Mouse (Mus musculus) kidney, postnatal 10 days (tissue): Measurements from ENCODE around the gene Smu1.
A peak's percentile ranks its signal among the peaks of the same experiment; 100 is the strongest.

ENCODE experiments used
- DNase-seq: peaks from one replicate; pipeline ENCODE4 v3.0.0; 2021; ENCODE audit warnings: mixed read lengths

The Smu1 gene

DNA sequence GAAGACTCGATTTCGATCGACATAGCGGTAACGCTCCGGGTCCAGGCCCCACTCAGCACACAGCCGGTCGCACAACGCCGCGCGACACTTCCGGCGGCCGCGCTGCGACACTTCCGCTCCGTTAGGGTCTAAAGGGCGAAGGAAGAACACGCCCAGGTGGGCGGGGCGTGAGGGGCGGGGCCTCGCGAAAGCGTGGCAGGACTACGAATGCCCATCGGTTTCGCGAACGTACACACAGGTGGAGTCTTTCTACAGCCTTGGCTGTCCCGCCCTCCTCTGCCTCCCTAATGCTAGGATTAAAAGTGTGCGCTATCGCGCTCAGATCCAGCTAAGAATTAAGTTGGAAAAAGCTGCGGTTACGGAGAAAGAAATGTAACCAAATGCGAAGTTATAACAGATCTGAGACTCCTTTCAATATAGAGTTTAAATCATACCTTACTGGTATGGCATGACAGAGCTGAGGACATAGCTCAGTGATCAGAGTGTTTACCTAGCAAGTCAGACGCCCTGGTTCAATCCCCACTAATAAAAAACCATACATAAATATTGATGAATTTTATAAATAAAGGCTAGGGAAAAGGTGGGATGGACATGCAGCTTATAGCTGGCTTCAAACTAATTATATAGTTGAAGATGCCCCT is at the start of gene Smu1:
Gene Smu1, minus strand, starts transcription at position 144 of the 641 bp plus-strand sequence.
- DNase-seq: peak; percentile 99

DNA sequence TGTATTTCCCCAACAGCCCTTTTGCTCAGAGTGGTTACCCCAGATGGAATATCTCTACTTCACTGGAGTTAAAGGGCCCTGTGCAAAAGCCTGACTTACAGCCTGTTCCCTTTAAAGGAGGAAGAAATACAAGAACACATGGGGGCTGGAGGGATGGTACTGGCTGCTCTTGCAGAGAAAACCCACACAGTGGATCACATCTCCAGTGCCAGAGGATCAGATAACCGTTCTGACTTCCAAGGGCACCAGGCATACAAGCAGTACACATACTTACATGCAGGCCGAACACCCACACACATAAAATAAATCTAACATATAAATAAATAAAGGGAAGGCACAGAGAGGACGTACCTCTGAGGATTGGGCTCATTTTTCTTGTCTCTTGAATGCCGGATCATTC is 49.7 kb upstream of the Smu1 start:
- DNase-seq: no peak

DNA sequence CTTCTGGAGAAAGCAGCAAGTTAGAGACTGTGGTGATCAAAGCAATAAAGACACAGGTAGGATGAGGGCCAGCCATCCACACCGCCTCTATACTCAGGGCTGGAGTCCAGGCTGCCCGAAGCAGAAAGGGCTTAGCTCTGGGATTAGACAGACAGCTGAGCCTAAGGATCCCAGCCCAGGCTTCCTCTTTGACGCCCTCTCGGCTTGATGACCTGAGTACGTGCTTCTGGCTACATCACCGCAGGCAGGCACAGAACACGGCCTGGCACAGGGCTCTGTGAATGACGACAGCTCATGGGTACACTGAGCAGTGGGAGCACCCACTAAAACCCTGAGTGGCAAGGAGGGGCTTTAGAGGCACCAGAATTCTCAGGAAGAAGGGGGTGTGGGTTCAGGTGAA is 47.7 kb upstream of the Smu1 start:
- no peak for DNase-seq

DNA sequence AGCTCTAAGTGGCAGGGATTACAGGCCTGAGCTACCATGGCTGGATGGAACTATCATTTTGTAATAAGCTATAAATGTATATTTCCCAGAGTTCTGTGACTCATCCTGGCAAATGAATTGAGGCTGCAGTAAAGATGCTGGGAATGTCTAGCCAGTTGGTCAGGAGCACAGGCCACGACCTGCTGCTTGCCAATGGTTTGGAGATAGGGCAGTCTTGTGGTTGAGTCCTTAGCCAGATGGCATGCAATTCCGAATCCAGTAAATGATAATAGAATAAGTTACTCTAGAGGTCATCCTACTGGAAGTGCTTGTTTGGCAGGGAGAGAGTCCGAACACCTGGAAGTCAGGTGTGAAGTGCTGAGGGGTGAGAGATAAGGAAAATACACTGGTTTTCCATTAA is 45.1 kb upstream of the Smu1 start:
- DNase-seq: no peak

GRCm38 (mm10) chr4:40801908-40802307 is 44.2 kb upstream of the Smu1 start:
- DNase-seq: no peak

DNA sequence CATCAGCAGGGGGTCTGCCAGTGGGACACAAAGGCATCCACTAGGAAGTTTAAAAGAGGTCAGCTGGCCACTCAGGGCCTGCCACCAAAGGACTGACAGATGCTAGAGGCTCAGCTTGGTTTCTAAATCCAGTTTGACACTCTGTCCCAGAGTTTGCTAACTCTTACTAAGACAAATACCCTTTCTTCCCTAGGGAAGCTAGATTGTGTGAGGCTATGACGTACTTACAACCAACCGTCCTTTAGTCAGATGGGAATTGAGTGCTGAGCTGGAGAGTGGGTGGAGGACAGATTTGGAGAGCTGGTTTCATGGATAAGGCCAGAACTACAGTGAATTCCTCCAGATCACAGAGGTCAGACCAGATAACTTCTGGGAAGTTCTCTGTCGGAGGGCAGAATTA is 43.1 kb upstream of the Smu1 start:
- no peak for DNase-seq

DNA sequence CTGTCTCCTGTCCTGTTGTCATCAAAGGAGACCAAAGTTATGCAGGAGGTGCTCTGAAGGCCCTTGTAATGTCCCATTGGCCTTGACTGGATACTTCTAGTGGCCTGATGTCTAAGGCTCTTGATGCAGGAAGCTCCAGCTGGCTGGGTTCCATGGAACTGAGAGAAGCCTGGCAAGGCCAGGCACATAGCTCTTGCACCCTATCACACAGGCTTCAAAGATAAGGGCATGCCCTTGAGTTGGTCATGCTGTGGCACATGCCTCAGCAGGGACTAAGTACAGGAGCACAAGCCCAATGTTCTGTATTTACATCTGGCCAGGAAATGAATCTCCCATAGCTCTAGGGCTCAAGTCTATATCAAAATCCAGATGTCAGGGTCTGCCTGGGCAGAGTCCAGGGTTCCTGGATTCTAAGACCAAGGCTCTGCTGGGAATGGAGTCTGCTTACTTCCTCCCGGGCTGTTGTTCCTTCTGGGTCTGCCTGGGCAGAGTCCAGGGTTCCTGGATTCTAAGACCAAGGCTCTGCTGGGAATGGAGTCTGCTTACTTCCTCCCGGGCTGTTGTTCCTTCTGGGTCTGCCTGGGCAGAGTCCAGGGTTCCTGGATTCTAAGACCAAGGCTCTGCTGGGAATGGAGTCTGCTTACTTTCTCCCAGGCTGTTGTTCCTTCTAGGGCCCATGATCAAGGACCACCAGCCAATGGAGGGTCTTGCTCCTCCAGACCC is 41.3 kb upstream of the Smu1 start:
- peak; percentile 41 for DNase-seq

DNA sequence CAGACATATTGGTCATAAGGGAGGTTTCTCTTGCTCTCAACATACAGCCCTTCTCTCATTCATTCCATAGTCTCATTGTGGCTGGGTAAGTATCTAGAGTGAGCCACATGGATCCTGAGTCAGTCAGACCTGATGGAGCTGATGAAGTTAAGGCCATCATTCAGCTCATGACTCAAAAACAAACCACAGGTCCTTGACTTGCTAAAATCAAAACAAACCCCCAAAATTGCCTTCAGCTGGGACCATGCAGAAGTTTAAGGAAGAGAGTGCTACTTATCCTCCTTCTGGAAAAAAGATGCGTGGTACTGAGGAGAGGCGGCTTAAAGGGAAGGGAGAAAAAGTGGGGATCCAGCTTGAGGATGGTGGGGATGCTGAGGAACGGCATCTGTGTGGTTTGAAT is 38.0 kb upstream of the Smu1 start:
- no peak for DNase-seq

DNA sequence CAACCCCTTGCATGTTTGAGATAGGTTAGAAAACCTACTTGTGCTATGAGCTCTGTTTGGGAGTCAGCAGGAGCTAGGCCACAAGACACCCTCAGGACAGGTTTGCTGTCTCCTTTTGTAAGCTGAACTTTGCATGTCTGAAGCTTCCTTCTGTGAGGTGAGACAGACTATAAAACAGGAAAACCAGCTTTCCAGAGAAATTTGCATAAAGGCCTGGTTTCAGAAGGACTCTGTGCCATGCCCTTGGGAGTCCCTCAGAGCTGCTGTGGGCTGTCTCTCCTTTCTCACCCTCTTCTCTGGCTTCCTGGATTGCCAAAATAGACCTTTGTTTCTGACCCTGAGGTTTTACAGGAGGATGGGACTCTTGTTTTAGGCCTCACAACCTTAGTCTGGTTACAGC is 36.6 kb upstream of the Smu1 start:
- no peak for DNase-seq

GRCm38 (mm10) chr4:40791176-40791575 is 33.5 kb upstream of the Smu1 start:
- DNase-seq: no peak

DNA sequence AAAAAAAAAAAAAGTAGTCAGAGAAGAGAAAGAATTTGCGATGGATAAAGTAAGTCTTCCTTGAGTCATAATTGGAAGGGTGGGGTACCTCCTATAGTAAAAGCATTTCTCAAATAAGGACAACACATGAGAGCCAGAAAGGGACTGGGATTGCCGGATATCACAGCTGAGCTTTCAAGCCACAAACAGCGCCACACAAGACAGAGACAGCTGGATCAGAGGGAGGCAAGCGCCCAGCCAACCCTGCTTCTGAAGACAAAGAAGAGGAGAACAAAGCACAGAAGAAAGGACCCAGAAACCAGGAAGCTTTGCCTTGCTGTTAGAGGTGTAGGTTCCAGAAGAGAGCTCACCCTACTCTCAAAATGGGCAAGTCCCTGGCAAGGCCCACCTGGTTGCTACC is 28.9 kb upstream of the Smu1 start:
- no peak for DNase-seq

- DNase-seq: no peak
Measured at GRCm38 (mm10) chr4:40785620-40786166, 28.0 kb upstream of the Smu1 start.

- DNase-seq: peak; percentile 54
Measured at GRCm38 (mm10) chr4:40784556-40785169, 26.9 kb upstream of the Smu1 start.

DNA sequence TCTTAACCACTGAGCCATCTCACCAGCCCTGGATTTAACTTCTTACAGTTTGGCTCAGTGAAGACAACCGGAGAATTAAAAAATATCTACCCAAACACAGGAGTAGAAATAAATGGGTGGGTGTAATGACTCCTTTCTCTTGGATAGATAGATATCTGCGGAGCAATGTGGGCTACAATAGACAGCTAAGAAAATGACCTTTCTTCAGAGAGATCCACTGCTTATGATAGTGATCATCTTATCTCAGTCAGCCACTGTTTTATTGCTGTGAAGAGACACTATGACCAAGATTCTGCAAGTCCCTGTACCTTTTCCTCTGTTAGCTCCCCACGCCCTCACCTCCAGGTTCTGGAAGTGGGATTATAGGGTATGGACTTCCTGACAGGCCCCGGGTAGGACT is 25.3 kb upstream of the Smu1 start:
- DNase-seq: no peak

- DNase-seq: no peak
Measured at GRCm38 (mm10) chr4:40781797-40782495, 24.2 kb upstream of the Smu1 start.

DNA sequence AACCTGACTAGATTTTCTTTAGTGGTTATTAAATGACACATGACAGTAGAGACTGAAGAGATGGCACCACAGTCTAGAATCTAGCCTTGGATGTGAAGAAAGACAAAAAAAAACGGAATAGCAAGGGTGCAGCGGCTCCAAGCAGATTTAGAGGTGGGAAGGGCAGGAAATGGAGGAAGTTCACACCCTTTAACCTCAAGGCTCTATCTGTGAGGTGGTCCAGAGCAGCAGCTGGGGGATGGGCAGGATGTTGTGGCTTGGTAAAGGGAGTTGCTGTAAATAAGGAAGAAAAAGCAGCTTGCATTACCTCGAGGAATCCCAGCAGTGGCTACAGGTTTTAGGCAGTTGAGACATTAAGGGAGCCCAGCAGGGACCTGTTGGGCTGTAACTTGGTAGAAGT is 23.4 kb upstream of the Smu1 start:
- peak; percentile 78 for DNase-seq

- DNase-seq: peak; percentile 47
Measured at GRCm38 (mm10) chr4:40778656-40779055, 20.9 kb upstream of the Smu1 start.

GRCm38 (mm10) chr4:40777116-40777515 is 19.4 kb upstream of the Smu1 start:
- no peak for DNase-seq

- no peak for DNase-seq
Measured at GRCm38 (mm10) chr4:40776416-40776815, 18.7 kb upstream of the Smu1 start.

DNA sequence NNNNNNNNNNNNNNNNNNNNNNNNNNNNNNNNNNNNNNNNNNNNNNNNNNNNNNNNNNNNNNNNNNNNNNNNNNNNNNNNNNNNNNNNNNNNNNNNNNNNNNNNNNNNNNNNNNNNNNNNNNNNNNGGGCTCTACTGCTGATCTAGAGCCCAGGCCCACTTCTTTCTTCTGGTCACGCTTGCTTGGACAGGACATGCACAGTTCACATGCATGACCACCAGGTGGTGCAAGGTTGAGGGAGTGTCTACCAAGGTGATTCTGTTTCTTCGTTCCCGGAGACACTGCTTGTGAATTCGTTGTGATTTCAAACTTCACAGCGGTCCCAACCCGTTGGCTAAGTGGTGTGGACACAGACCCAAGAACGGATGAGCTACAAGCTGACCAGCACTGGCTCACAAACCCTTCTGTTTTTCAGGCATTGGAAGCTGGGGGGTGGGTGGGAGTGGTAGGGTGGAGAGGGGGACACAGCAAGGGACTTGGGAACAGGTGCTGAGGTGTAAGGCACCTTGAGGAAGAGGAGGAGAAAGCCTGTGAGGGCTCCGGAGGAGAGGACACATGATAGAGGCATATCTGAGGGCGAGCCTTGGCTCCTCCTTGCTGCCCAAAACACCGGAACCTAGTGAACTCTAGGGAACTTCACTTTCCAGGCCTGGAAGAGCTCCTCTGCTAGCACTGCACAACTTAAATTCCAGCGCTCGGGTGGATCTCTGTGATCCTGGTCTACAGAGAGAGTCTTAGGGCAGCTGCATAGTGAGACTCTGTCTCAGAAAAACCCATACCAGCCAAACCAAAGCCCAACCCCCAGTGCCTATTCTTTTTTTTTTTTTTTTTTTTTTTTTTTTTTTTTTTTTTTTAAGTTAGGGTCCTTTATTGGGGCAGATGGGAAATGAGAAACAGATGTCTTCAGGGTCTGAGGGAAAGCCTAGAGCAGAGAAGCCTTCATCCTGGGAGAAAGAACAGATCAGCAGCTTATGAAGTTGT is 16.8 kb upstream of the Smu1 start:
- DNase-seq: peak; percentile 89

DNA sequence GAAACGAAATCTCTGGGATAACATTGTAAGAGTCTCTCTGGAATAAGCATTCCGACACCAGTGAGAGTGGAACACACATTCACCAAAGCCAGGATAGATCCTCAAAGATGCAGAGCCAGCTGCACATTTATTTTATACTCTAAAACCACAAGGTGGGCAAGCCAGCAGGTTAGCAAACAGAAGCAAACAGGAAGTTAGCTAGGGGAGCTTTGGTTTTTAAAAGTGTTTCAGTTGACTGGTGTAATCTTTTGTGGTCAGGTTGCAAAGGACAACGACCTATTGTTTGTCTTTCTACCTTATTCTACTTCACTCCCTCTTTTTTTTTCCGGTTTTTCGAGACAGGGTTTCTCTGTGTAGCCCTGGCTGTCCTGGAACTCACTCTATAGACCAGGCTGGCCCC is 2.2 kb upstream of the Smu1 start:
- DNase-seq: no peak

GRCm38 (mm10) chr4:40757157-40757779 is 455 bp downstream of the Smu1 start:
- peak; percentile 32 for DNase-seq
